Mouse (Mus musculus) E14TG2a.4 (cell line): ENCODE measurements at regions not wholly inside any gene's neighbourhood (a gene's known extent, or its start where the extent isn't known, plus 50 kb on each side); places are given as distances from the start of the nearest gene placed in this dataset.

Experiments used
- CTCF ChIP-seq: conservative IDR thresholded peaks from 2 replicates; pipeline ENCODE4 v1.5.1; 2014; ENCODE audit warnings: low read length
- NANOG ChIP-seq: IDR thresholded peaks from 2 replicates; pipeline ENCODE4 v1.6.1; 2014; ENCODE audit warnings: borderline replicate concordance, low read length, mixed read lengths

- no peak for TF ChIP-seq CTCF
- TF ChIP-seq NANOG = no peak
Measured at GRCm38 (mm10) chr7:136065038-136065678, 349.0 kb upstream of the Mki67 start.
